In genomic region chr1:147000018-147000417, GRCm38 (mm10) we compare ENCODE assay signal across 26 mouse cellular contexts.
A peak's percentile ranks its signal among the peaks of the same experiment; 100 is the strongest.
DNase-seq lines count a peak whose midpoint lies in the region; ATAC-seq and TF ChIP-seq lines count a peak whose summit lies in the region.
"Had no signal": no experiment of that assay in that cellular context is flagged by ENCODE, and none has a peak within 500 bp of the region (broad histone marks: within the 10 kb centered on the region; RNA-seq: fewer than 3 reads in every experiment).

No protein-coding gene starts in this region.

- H3K4me2 ChIP-seq in heart, postnatal 0 days (ENCODE audit: low read depth, low read length): no peak overlapping the region
- H3K4me2 ChIP-seq in stomach, postnatal 0 days (replicated peaks; ENCODE audit: low read depth): no peak overlapping the region
- H3K4me2 ChIP-seq: embryonic facial prominence, embryonic 12.5 days; embryonic facial prominence, embryonic 15.5 days; forebrain, embryonic 12.5 days; forebrain, embryonic 15.5 days; heart, embryonic 13.5 days; hindbrain, embryonic 12.5 days; hindbrain, embryonic 15.5 days had no signal

- ATAC-seq in heart, postnatal 0 days (ENCODE audit: insufficient read depth, low read depth): no peak
- ATAC-seq in stomach, postnatal 0 days (ENCODE audit: low FRiP score, low TSS enrichment): no peak
- ATAC-seq: activated CD4-positive, CD25-positive, alpha-beta regulatory T cell, adult 4 months; forebrain, embryonic 15.5 days had no signal

- H3K4me3 ChIP-seq in heart, postnatal 0 days (ENCODE audit: low read depth, low read length): no peak overlapping the region
- H3K4me3 ChIP-seq in heart, embryonic 10.5 days: no peak overlapping the region
- no peak overlapping the region for H3K4me3 ChIP-seq in MEL (ENCODE audit: control insufficient read depth in 1 of 2, insufficient read depth in 1 of 2, low read depth in 2 of 2, low read length in 2 of 2)
- no peak overlapping the region for H3K4me3 ChIP-seq in stomach, postnatal 0 days (ENCODE audit: low read depth, low read length)
- H3K4me3 ChIP-seq in embryonic facial prominence, embryonic 10.5 days: no peak overlapping the region
- H3K4me3 ChIP-seq: embryonic facial prominence, embryonic 12.5 days; embryonic facial prominence, embryonic 15.5 days; forebrain, embryonic 12.5 days; forebrain, embryonic 15.5 days; heart, embryonic 13.5 days; hindbrain, embryonic 12.5 days; hindbrain, embryonic 15.5 days had no signal

- no peak overlapping the region for H3K27ac ChIP-seq in heart, postnatal 0 days (ENCODE audit: low read depth)
- no peak overlapping the region for H3K27ac ChIP-seq in heart, embryonic 10.5 days
- H3K27ac ChIP-seq in MEL (ENCODE audit: control insufficient read depth, low read depth, low read length): no peak overlapping the region
- no peak overlapping the region for H3K27ac ChIP-seq in stomach, postnatal 0 days (replicated peaks)
- H3K27ac ChIP-seq in embryonic facial prominence, embryonic 10.5 days (replicated peaks): no peak overlapping the region
- H3K27ac ChIP-seq: embryonic facial prominence, embryonic 12.5 days; embryonic facial prominence, embryonic 15.5 days; forebrain, embryonic 12.5 days; forebrain, embryonic 15.5 days; heart, embryonic 13.5 days; hindbrain, embryonic 12.5 days; hindbrain, embryonic 15.5 days had no signal

- no peak for TF ChIP-seq EP300 in heart, postnatal 0 days (IDR thresholded peaks at IDR 0.05; ENCODE audit: low read depth)
- no peak for TF ChIP-seq EP300 in MEL (IDR thresholded peaks at IDR 0.05; ENCODE audit: low read depth in 1 of 2, low read length in 2 of 2)
- TF ChIP-seq EP300 in stomach, postnatal 0 days (optimal IDR thresholded peaks at IDR 0.05): no peak

- H3K79me2 ChIP-seq in MEL (ENCODE audit: control insufficient read depth, insufficient read depth, low read length, poor library complexity): no peaks in the 10 kb centered on the region

- H3K4me1 ChIP-seq in heart, postnatal 0 days (ENCODE audit: control insufficient read depth, insufficient read depth): no peaks in the 10 kb centered on the region
- no peaks in the 10 kb centered on the region for H3K4me1 ChIP-seq in heart, embryonic 10.5 days
- H3K4me1 ChIP-seq in MEL (ENCODE audit: control insufficient read depth in 1 of 2, insufficient read depth in 2 of 2, low read length in 2 of 2): no peaks in the 10 kb centered on the region
- H3K4me1 ChIP-seq in stomach, postnatal 0 days (replicated peaks; ENCODE audit: control insufficient read depth, insufficient read depth): no peaks in the 10 kb centered on the region
- H3K4me1 ChIP-seq in embryonic facial prominence, embryonic 10.5 days: no peaks in the 10 kb centered on the region
- H3K4me1 ChIP-seq: embryonic facial prominence, embryonic 12.5 days; embryonic facial prominence, embryonic 15.5 days; forebrain, embryonic 12.5 days; forebrain, embryonic 15.5 days; heart, embryonic 13.5 days; hindbrain, embryonic 12.5 days; hindbrain, embryonic 15.5 days had no signal

- no peaks in the 10 kb centered on the region for H3K36me3 ChIP-seq in heart, postnatal 0 days (replicated peaks; ENCODE audit: control insufficient read depth, insufficient read depth, low read length)
- no peaks in the 10 kb centered on the region for H3K36me3 ChIP-seq in heart, embryonic 10.5 days
- H3K36me3 ChIP-seq in MEL (ENCODE audit: control insufficient read depth in 1 of 2, insufficient read depth in 2 of 2, low read length in 2 of 2): no peaks in the 10 kb centered on the region; a peak in 1 of 4 replicates
- no peaks in the 10 kb centered on the region for H3K36me3 ChIP-seq in stomach, postnatal 0 days (ENCODE audit: control insufficient read depth, insufficient read depth, low read length)
- no peaks in the 10 kb centered on the region for H3K36me3 ChIP-seq in embryonic facial prominence, embryonic 10.5 days (replicated peaks)
- H3K36me3 ChIP-seq: embryonic facial prominence, embryonic 12.5 days; embryonic facial prominence, embryonic 15.5 days; forebrain, embryonic 12.5 days; forebrain, embryonic 15.5 days; heart, embryonic 13.5 days; hindbrain, embryonic 12.5 days; hindbrain, embryonic 15.5 days had no signal

- no peaks in the 10 kb centered on the region for H3K9me3 ChIP-seq in heart, postnatal 0 days (replicated peaks; ENCODE audit: control insufficient read depth, low read length)
- no peaks in the 10 kb centered on the region for H3K9me3 ChIP-seq in heart, embryonic 10.5 days
- no peaks in the 10 kb centered on the region for H3K9me3 ChIP-seq in MEL (replicated peaks; ENCODE audit: insufficient read depth, low read length)
- no peaks in the 10 kb centered on the region for H3K9me3 ChIP-seq in stomach, postnatal 0 days (ENCODE audit: control insufficient read depth, low read length)
- H3K9me3 ChIP-seq in embryonic facial prominence, embryonic 10.5 days: no peaks in the 10 kb centered on the region
- H3K9me3 ChIP-seq: embryonic facial prominence, embryonic 12.5 days; embryonic facial prominence, embryonic 15.5 days; forebrain, embryonic 12.5 days; forebrain, embryonic 15.5 days; heart, embryonic 13.5 days; hindbrain, embryonic 12.5 days; hindbrain, embryonic 15.5 days had no signal

- TF ChIP-seq RAD21 in MEL (IDR thresholded peaks at IDR 0.05; ENCODE audit: low read depth, low read length): peak; percentile 35

- 0 out of 2 replicates have a peak, but pooled peaks have one; percentile 1 for TF ChIP-seq CTCF in heart, postnatal 0 days (IDR thresholded peaks at IDR 0.05; ENCODE audit: low read depth)
- peak in 1 of 3 experiments; percentile 36; a peak in 2 of 6 replicates for TF ChIP-seq CTCF in MEL (IDR thresholded peaks at IDR 0.05 in 2 of 3, conservative IDR thresholded peaks at IDR 0.05 in 1 of 3; ENCODE audit: control insufficient read depth in 1 of 3, insufficient read depth in 1 of 3, low read depth in 2 of 3, low read length in 3 of 3, poor library complexity in 1 of 3, severe bottlenecking in 1 of 3)
- TF ChIP-seq CTCF in stomach, postnatal 0 days (IDR thresholded peaks at IDR 0.05; ENCODE audit: low read depth): peak; percentile 26; the same call in 1 of the 2 replicates

- 30% methylated on average over 2 of the region's 2 CpGs for WGBS in heart, postnatal 0 days
- 46% methylated on average over 2 of the region's 2 CpGs for WGBS in heart, embryonic 10.5 days
- 53% methylated on average over 2 of the region's 2 CpGs for WGBS in stomach, postnatal 0 days
- WGBS in embryonic facial prominence, embryonic 10.5 days: 63% methylated on average over 2 of the region's 2 CpGs

- TF ChIP-seq POLR2A in MEL (IDR thresholded peaks at IDR 0.05; ENCODE audit: control insufficient read depth in 1 of 2, insufficient read depth in 1 of 2, low read depth in 1 of 2, low read length in 2 of 2, poor library complexity in 1 of 2): no peak

- DNase-seq in heart, postnatal 0 days (ENCODE audit: low spot score): no peak
- DNase-seq in heart, embryonic 10.5 days (ENCODE audit: low spot score): no peak
- DNase-seq in 416B (ENCODE audit: low read depth) (peak; percentile 82), MEL (ENCODE audit: low read depth, low spot score) (peak; percentile 61)
- no peak for DNase-seq in stomach, postnatal 0 days (ENCODE audit: low spot score)
- DNase-seq in embryonic facial prominence, embryonic 10.5 days (ENCODE audit: low spot score): no peak
- DNase-seq in cerebellum, adult 8-10 months: no peak
- DNase-seq in yolk sac, embryonic 10.5 days (ENCODE audit: low spot score): no peak
- DNase-seq: adrenal gland, adult 8-10 months; adrenal gland, postnatal 25 days; B cell, adult 2 months; cerebellum, adult 11-12 months; cerebellum, adult 9-10 months; cerebellum, postnatal 14 days; gastrocnemius, postnatal 25 days; heart, adult 18-20 months; kidney, adult 11 months had no signal

- H3K9ac ChIP-seq in heart, postnatal 0 days (replicated peaks; ENCODE audit: low read depth, low read length): no peak overlapping the region
- H3K9ac ChIP-seq in MEL (ENCODE audit: control insufficient read depth, low read depth, low read length, poor library complexity, severe bottlenecking): no peak overlapping the region
- H3K9ac ChIP-seq in stomach, postnatal 0 days (ENCODE audit: low read length): no peak overlapping the region
- H3K9ac ChIP-seq: embryonic facial prominence, embryonic 12.5 days; embryonic facial prominence, embryonic 15.5 days; forebrain, embryonic 12.5 days; forebrain, embryonic 15.5 days; heart, embryonic 13.5 days; hindbrain, embryonic 12.5 days; hindbrain, embryonic 15.5 days had no signal

- no peaks in the 10 kb centered on the region for H3K27me3 ChIP-seq in heart, postnatal 0 days (ENCODE audit: control insufficient read depth, insufficient read depth, low read length)
- no peaks in the 10 kb centered on the region for H3K27me3 ChIP-seq in heart, embryonic 10.5 days (ENCODE audit: insufficient read depth, poor library complexity, severe bottlenecking)
- no peaks in the 10 kb centered on the region for H3K27me3 ChIP-seq in MEL (ENCODE audit: control insufficient read depth in 1 of 2, insufficient read depth in 2 of 2, low read length in 2 of 2)
- no peaks in the 10 kb centered on the region for H3K27me3 ChIP-seq in stomach, postnatal 0 days (ENCODE audit: control insufficient read depth, insufficient read depth, low read length)
- H3K27me3 ChIP-seq in embryonic facial prominence, embryonic 10.5 days (replicated peaks; ENCODE audit: low read depth, poor library complexity, severe bottlenecking): no peaks in the 10 kb centered on the region
- H3K27me3 ChIP-seq: CH12.LX; embryonic facial prominence, embryonic 12.5 days; embryonic facial prominence, embryonic 15.5 days; forebrain, embryonic 12.5 days; forebrain, embryonic 15.5 days; heart, embryonic 13.5 days; hindbrain, embryonic 12.5 days; hindbrain, embryonic 15.5 days had no signal

TF ChIP-seq in MEL, 35 proteins besides CTCF, POLR2A, EP300 and RAD21:
- peak; percentile 57; the same call in 1 of the 2 replicates for TF ChIP-seq GATA1 (IDR thresholded peaks at IDR 0.05; ENCODE audit: low read depth, low read length)
- peak; percentile 41 for TF ChIP-seq SMC3 (IDR thresholded peaks at IDR 0.05; ENCODE audit: low read depth, low read length)
- TF ChIP-seq POLR2AphosphoS2 (IDR thresholded peaks at IDR 0.05; ENCODE audit: low read length): no peak
TF ChIP-seq in MEL: peak in this region for 2.

Comparison
In these comparisons a context has a peak if more than half of its experiments do, and no peak if none do; other contexts are left out.
1. DNase-seq: peak in 416B (single experiment) and MEL (single experiment); none in heart, postnatal 0 days (single experiment), heart, embryonic 10.5 days (single experiment), stomach, postnatal 0 days (single experiment), embryonic facial prominence, embryonic 10.5 days (single experiment), cerebellum, adult 8-10 months (single experiment) and yolk sac, embryonic 10.5 days (single experiment).